Comparison of ENCODE assay signal across 20 mouse cellular contexts in genomic region chr10:83313033-83313432, GRCm38 (mm10). TPM values are rescaled to one million over a fixed set of nuclear protein-coding genes. Genes with fewer than 3 reads are reported as not detected.
DNase-seq lines count a peak whose midpoint lies in the region; ATAC-seq and TF ChIP-seq lines count a peak whose summit lies in the region.
"Had no signal": no experiment of that assay in that cellular context is flagged by ENCODE, and none has a peak within 500 bp of the region (broad histone marks: within the 10 kb centered on the region; RNA-seq: fewer than 3 reads in every experiment).

No protein-coding gene starts in this region.

- H3K4me1 ChIP-seq in lung, adult 2 months (ENCODE audit: control insufficient read depth, insufficient read depth, low read length) = no peaks in the 10 kb centered on the region
- H3K4me1 ChIP-seq in forebrain, embryonic 10.5 days = no peaks in the 10 kb centered on the region
- H3K4me1 ChIP-seq: embryonic facial prominence, embryonic 10.5 days; heart, embryonic 15.5 days; hindbrain, embryonic 15.5 days had no signal

- no peaks in the 10 kb centered on the region for H3K36me3 ChIP-seq in forebrain, embryonic 10.5 days (replicated peaks)
- H3K36me3 ChIP-seq: embryonic facial prominence, embryonic 10.5 days; heart, embryonic 15.5 days had no signal

- TF ChIP-seq POLR2A in lung, adult 2 months (IDR thresholded peaks at IDR 0.05; ENCODE audit: borderline replicate concordance, extremely low read depth, low read depth, low read length) = no peak

- no peaks in the 10 kb centered on the region; the same call in 1 of the 2 replicates for H3K27me3 ChIP-seq in forebrain, embryonic 10.5 days (ENCODE audit: poor library complexity, severe bottlenecking)
- H3K27me3 ChIP-seq: heart, embryonic 15.5 days; hindbrain, embryonic 15.5 days had no signal

- WGBS in lung, adult 2 months = 57% methylated on average over 5 of the region's 5 CpGs
- 86% methylated on average over 5 of the region's 5 CpGs for WGBS in forebrain, embryonic 10.5 days

- intact Hi-C loops in heart, postnatal 10 days (cut with DNase I) = no loop called here

- H3K27ac ChIP-seq in forebrain, embryonic 10.5 days = no peak overlapping the region
- H3K27ac ChIP-seq: embryonic facial prominence, embryonic 10.5 days; gastrocnemius, adult 2 months; heart, adult 2 months; heart, embryonic 15.5 days; hindbrain, embryonic 15.5 days had no signal

- peaks cover 5% of the 10 kb centered on the region; the same call in 1 of the 2 replicates for H3K9me3 ChIP-seq in forebrain, embryonic 10.5 days
- H3K9me3 ChIP-seq: embryonic facial prominence, embryonic 10.5 days; heart, embryonic 15.5 days; hindbrain, embryonic 15.5 days had no signal

- H3K4me3 ChIP-seq in lung, adult 2 months (replicated peaks; ENCODE audit: extremely low read depth, low read depth, low read length) = no peak overlapping the region
- H3K4me3 ChIP-seq in forebrain, embryonic 10.5 days = no peak overlapping the region
- H3K4me3 ChIP-seq: embryonic facial prominence, embryonic 10.5 days; gastrocnemius, adult 2 months; heart, adult 2 months; heart, embryonic 15.5 days; hindbrain, embryonic 15.5 days had no signal

- DNase-seq in heart, adult 11 months = peak; percentile 61
- DNase-seq in heart, postnatal 10 days = no peak
- peak; percentile 56 for DNase-seq in MEL-GATA-1-ER (ENCODE audit: extremely low read depth, low read depth)
- DNase-seq in thymus, postnatal 4 days = no peak
- no peak for DNase-seq in lung, adult 2 months
- DNase-seq in forebrain, embryonic 10.5 days (ENCODE audit: extremely low spot score, low spot score) = no peak
- DNase-seq: adrenal gland, adult 8-10 months; adrenal gland, postnatal 36 days; cerebellum, adult 11-12 months; cerebellum, adult 9-10 months; cerebellum, postnatal 25 days; gastrocnemius, adult 2 months; gastrocnemius, postnatal 25 days; heart, adult 2 months had no signal

- ATAC-seq in hematopoietic stem cell, adult 5-6 weeks (replicated peaks in 1 of 2; ENCODE audit: insufficient read depth in 1 of 2, low FRiP score in 2 of 2, low TSS enrichment in 1 of 2, low read depth in 1 of 2, poor library complexity in 2 of 2, severe bottlenecking in 2 of 2) = peak; percentile 45 to 62; a peak in 3 of 4 replicates
- ATAC-seq in megakaryocyte progenitor cell, adult 5-6 weeks (replicated peaks; ENCODE audit: poor library complexity) = peak; percentile 86
- ATAC-seq: forebrain, embryonic 14.5 days had no signal

- TF ChIP-seq CTCF in lung, adult 2 months (IDR thresholded peaks at IDR 0.05; ENCODE audit: insufficient read depth, low read length) = no peak

RNA-seq across cellular contexts. Expression of gene Slc41a2, which starts 24.6 kb away (rescaled TPM):
- total RNA-seq in heart, postnatal 10 days (2021) = 1 to 10 TPM in 1 of 2 experiments, under 1 TPM in 1; 0.97 to 1.2 TPM
- 0.19 TPM in 1 of 2 replicates, not detected in the other for total RNA-seq in hematopoietic stem cell, adult 5-6 weeks (2017)
- 0.05 and 0.15 TPM in 2 replicates for total RNA-seq in megakaryocyte progenitor cell, adult 5-6 weeks (2015)
- total RNA-seq in megakaryocyte progenitor cell, adult 5-6 weeks (2017) = 0.27 and 1.2 TPM in 2 replicates
- 2.4 and 4.0 TPM in 2 replicates for polyA plus RNA-seq in lung, adult 2 months (2012; rRNA removed)
- 0.18 and 0.36 TPM in 2 replicates for polyA plus RNA-seq in forebrain, embryonic 10.5 days (2016; fragmentation: Nextera tagmentation; extraction: Ambion mirVana)

RNA-seq across cellular contexts. Expression of gene D10Wsu102e, which starts 47.0 kb away (rescaled TPM):
- under 1 TPM; 0.69 to 0.72 TPM for total RNA-seq in heart, postnatal 10 days (2021)
- total RNA-seq in hematopoietic stem cell, adult 5-6 weeks (2017) = 1.5 TPM in 2 replicates
- 0.88 and 1.2 TPM in 2 replicates for total RNA-seq in megakaryocyte progenitor cell, adult 5-6 weeks (2015)
- total RNA-seq in megakaryocyte progenitor cell, adult 5-6 weeks (2017) = 0.87 and 1.0 TPM in 2 replicates
- polyA plus RNA-seq in lung, adult 2 months (2012; rRNA removed) = 0.16 and 0.24 TPM in 2 replicates
- 1.4 and 1.5 TPM in 2 replicates for polyA plus RNA-seq in forebrain, embryonic 10.5 days (2016; fragmentation: Nextera tagmentation; extraction: Ambion mirVana)

Comparison
In these comparisons a context has a peak if more than half of its experiments do, and no peak if none do; other contexts are left out.
1. DNase-seq: peak in heart, adult 11 months (single experiment) and MEL-GATA-1-ER (single experiment); none in heart, postnatal 10 days (0 of 2), thymus, postnatal 4 days (single experiment), lung, adult 2 months (single experiment) and forebrain, embryonic 10.5 days (single experiment).